Mouse (Mus musculus): ENCODE results near the gene Skiv2l. TPM values are rescaled to one million over a fixed set of nuclear protein-coding genes. Genes with fewer than 3 reads are reported as not detected.

Skiv2l gene
- polyA plus RNA-seq, 1 experiment from 2014 or later: 54.1 TPM

DNA sequence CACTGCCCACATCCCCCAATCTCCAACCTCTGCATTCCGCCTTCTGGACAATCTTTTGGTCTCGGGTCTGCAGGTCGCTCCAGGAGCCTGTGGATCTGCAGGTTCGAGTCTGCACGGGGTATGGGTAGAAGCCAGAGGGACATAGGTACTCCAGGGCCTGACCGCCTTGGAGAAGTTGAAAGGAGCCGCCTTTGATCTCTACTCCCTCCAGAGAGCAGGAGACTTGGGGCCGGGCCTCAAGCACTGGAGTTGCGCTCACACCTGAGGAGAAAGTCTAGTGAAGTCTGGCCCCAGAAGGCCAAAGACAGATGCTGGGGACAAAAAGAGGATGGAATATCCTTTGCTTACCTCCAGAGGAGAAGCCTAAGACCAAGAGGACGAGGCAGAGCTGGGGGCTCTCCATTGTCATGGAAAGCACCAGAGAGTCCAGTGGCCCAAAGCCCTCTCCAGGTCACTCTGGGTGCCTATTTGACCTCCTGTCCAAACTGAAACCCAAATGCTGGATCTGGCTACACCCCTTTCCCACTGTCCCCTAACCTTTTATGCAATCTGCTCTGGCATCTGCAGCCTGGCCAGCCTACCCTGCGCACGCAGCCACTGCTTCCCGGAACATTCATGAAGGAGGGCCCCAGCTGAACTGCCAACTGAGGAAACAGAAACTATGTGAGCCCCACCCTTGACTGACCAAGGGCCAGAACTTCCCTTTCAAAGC lies 11.8 kb upstream of the Skiv2l start:
- 71% methylated on average over 13 of the region's 13 CpGs for WGBS
- H3K36me3 ChIP-seq: peaks cover 15% of the 10 kb centered on the region
- no peak overlapping the region for H3K9ac ChIP-seq
- no peak overlapping the region for H3K4me3 ChIP-seq
- no peaks in the 10 kb centered on the region for H3K4me1 ChIP-seq (replicated peaks)
- H3K27me3 ChIP-seq: 0 out of 2 replicates have a peak, but pooled peaks cover 4% of the 10 kb centered on the region
- no peak overlapping the region for H3K27ac ChIP-seq
- no peak overlapping the region for H3K4me2 ChIP-seq
- no peaks in the 10 kb centered on the region for H3K9me3 ChIP-seq
- ATAC-seq (ENCODE audit: low FRiP score): no peak

DNA sequence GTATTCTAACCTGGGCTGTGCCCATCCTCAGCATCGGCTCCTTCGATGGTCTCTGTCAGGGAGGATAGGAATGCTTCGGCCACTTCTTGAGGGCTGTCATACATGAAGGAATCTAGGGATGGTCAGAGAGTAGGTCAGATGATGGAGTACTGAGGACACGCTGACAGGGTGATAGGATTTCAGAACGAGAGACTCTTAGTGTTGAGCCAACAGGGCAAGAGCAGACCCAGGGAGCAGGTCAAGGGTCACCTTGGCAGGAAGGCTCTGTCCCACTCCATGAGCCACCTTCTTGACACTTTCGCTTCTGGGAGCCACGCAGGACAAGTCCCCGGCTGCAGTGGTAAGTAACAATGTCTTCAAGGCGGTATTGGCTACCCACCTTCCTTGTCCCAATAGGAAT lies 10.5 kb upstream of the Skiv2l start:
- no peak for ATAC-seq (ENCODE audit: low FRiP score)
- Histone ChIP-seq H3K27ac (no peak overlapping the region), H3K4me3 (no peak overlapping the region), H3K9me3 (no peaks in the 10 kb centered on the region), H3K4me1 (replicated peaks) (no peaks in the 10 kb centered on the region), H3K9ac (no peak overlapping the region), H3K36me3 (peaks cover 28% of the 10 kb centered on the region), H3K4me2 (no peak overlapping the region), H3K27me3 (0 out of 2 replicates have a peak, but pooled peaks cover 4% of the 10 kb centered on the region)
- 89% methylated on average over 9 of the region's 9 CpGs for WGBS

DNA sequence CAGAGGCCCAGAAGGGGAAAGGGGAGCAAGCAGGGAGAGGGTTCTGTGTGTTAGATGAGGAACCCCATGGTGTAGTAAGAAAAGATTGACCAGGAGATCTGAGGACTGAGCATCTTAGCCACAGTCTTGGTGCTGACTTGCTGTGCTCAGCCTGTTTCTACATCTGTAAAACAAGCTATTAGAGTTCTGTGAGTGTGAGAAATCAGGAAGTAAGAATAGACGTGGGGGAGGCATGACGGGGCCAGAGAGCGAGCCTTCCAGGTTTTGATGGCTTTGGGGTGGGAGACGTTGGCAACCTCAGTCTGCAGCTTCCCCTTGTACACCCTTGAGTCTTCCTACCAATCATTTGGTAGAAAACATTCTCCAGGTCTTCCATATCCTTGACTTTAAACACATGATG lies 8.7 kb upstream of the Skiv2l start:
- no peak overlapping the region for H3K27ac ChIP-seq
- H3K9ac ChIP-seq: no peak overlapping the region
- H3K4me1 ChIP-seq (replicated peaks): no peaks in the 10 kb centered on the region
- 93% methylated on average over 4 of the region's 4 CpGs for WGBS
- H3K9me3 ChIP-seq: no peaks in the 10 kb centered on the region
- no peak for ATAC-seq (ENCODE audit: low FRiP score)
- peaks cover 46% of the 10 kb centered on the region for H3K36me3 ChIP-seq
- no peak overlapping the region for H3K4me2 ChIP-seq
- H3K4me3 ChIP-seq: no peak overlapping the region
- 0 out of 2 replicates have a peak, but pooled peaks cover 1% of the 10 kb centered on the region for H3K27me3 ChIP-seq

DNA sequence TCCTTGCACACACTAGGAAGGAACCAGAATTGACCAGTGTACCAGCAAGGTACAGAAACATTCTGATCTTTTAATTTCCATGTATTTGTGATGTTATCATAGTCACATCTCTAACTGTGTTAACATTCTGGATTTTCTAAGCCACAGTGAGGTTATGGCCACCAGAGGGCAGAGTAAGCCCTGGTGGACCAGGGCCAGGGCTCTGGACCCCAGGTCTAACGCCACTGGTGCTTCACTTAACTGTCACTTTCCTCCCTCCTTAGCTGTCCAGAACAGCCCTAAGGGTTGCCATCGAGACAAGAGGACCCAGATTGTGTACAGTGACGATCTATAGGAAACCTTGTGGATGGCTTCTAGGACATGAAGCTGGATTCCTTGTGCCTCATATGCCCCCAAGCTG lies 5.8 kb upstream of the Skiv2l start:
- Histone ChIP-seq H3K27ac (no peak overlapping the region), H3K9me3 (no peaks in the 10 kb centered on the region), H3K4me3 (no peak overlapping the region), H3K4me1 (replicated peaks) (peaks cover 16% of the 10 kb centered on the region), H3K36me3 (peaks cover 61% of the 10 kb centered on the region), H3K9ac (no peak overlapping the region), H3K27me3 (no peaks in the 10 kb centered on the region), H3K4me2 (no peak overlapping the region)
- no peak for ATAC-seq (ENCODE audit: low FRiP score)
- WGBS: 51% methylated on average over 3 of the region's 3 CpGs

DNA sequence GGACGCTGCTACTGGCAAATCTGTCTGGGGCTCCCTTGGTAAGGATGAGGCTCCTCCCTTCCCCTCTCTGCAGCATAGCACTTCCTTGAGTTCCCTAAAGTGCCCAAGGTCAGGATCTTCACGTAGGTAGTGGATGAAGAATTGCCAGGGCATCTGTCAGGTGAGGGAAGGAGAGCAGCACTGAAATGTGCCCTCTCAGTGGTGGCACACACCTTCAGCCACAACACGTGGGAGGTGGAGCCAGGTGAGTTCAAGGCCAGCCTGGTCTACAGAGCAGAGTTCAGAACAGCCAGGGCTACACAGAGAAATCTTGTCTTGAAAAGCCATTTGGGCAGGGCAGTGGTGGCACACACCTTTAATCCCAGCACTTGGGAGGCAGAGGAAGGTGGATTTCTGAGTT lies 4.8 kb upstream of the Skiv2l start:
- no peak for ATAC-seq (ENCODE audit: low FRiP score)
- H3K4me1 ChIP-seq (replicated peaks): peaks cover 19% of the 10 kb centered on the region
- no peak overlapping the region for H3K4me2 ChIP-seq
- H3K27ac ChIP-seq: no peak overlapping the region
- H3K4me3 ChIP-seq: no peak overlapping the region
- no peak overlapping the region for H3K9ac ChIP-seq
- H3K27me3 ChIP-seq: no peaks in the 10 kb centered on the region
- H3K36me3 ChIP-seq: peaks cover 61% of the 10 kb centered on the region
- no peaks in the 10 kb centered on the region for H3K9me3 ChIP-seq
- 90% methylated on average over 3 of the region's 3 CpGs for WGBS

DNA sequence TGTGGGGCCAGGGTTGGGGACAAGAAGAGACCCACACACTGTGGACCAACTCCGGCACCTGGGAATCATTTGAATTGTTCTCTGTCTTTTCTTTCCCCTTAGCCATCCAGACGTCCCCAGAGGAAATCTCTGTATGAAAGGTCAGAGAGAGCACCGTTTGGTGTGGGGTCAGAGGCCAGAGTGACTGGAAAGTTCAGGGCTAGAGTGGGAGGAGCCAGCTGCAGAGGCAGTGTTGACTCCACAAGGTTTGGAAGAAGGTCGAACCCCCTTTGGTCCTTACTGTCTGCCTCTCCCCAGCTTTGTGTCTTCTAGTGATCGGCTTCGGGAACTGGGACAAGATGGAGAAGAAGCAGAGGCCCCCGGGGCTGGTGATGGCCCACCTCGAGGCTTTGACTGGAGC lies 3.5 kb upstream of the Skiv2l start:
- WGBS: 78% methylated on average over 8 of the region's 8 CpGs
- peaks cover 31% of the 10 kb centered on the region for H3K4me1 ChIP-seq (replicated peaks)
- no peak for ATAC-seq (ENCODE audit: low FRiP score)
- H3K27me3 ChIP-seq: no peaks in the 10 kb centered on the region
- H3K4me3 ChIP-seq: no peak overlapping the region
- no peaks in the 10 kb centered on the region for H3K9me3 ChIP-seq
- H3K4me2 ChIP-seq: no peak overlapping the region
- H3K36me3 ChIP-seq: peaks cover 61% of the 10 kb centered on the region
- H3K27ac ChIP-seq: no peak overlapping the region
- H3K9ac ChIP-seq: no peak overlapping the region

DNA sequence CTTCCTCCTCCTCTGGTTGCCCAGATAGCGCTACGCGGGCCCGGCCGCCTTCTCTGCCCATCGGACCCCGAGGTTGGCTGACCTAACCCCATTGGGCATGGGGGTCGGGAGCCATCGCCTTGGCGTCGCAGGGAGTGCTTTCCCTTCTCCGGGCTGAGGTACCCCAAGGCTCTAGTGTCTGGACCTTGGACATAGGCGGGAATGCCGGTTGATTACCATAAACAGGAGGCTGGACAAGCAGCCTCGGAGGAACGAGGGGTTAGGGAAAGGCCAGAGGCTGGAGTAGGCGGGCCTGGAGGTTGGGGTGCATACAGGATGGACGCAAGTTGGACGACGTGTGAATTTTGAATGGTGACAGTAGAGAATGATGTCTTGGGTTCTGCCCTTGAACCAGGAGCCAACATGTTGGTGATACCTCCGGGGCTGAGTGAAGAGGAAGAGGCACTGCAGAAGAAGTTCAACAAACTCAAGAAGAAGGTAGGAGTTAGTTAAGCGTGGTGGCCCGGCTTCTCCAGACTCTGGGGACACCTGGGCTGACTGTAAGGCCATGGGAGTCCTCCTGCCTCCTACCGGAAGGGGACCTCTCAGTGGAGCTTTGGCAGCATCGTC lies 611 bp upstream of the Skiv2l start:
- no peaks in the 10 kb centered on the region for H3K9me3 ChIP-seq
- peaks cover 31% of the 10 kb centered on the region for H3K4me1 ChIP-seq (replicated peaks)
- H3K4me3 ChIP-seq: peak overlapping the region; percentile 80
- ATAC-seq (ENCODE audit: low FRiP score): peak; percentile 69; the same call in 1 of the 2 replicates
- peak overlapping the region; percentile 88 for H3K4me2 ChIP-seq
- WGBS: 2% methylated on average over 25 of the region's 25 CpGs
- H3K27me3 ChIP-seq: no peaks in the 10 kb centered on the region
- H3K27ac ChIP-seq: peak overlapping the region; percentile 77
- H3K36me3 ChIP-seq: peaks cover 61% of the 10 kb centered on the region
- H3K9ac ChIP-seq: peak overlapping the region; percentile 90

DNA sequence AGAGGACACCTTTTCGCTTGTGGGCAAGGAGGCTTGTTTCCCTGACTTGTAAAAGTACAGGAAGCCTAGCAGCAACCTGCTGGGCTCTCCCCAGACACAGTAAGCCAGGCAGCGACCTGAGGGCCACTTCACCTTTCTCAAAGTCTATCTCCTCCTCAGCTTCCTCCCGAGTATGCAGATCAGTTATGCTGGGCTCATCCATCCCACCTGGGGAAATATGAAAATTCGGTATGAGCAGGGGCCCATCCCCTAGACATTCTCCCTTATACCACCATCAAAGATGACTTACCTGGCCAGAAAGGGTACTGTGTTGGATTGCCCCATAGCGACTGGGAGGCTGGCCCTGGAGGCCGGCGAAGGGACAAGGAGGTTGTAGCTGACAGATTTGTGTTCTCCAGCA lies 2.4 kb downstream of the Skiv2l start:
- H3K4me1 ChIP-seq (replicated peaks): peaks cover 31% of the 10 kb centered on the region
- no peak for ATAC-seq (ENCODE audit: low FRiP score)
- no peak overlapping the region for H3K9ac ChIP-seq
- H3K9me3 ChIP-seq: no peaks in the 10 kb centered on the region
- no peak overlapping the region for H3K4me2 ChIP-seq
- H3K4me3 ChIP-seq: no peak overlapping the region
- WGBS: 94% methylated on average over 7 of the region's 7 CpGs
- peaks cover 61% of the 10 kb centered on the region for H3K36me3 ChIP-seq
- H3K27ac ChIP-seq: no peak overlapping the region
- H3K27me3 ChIP-seq: no peaks in the 10 kb centered on the region

DNA sequence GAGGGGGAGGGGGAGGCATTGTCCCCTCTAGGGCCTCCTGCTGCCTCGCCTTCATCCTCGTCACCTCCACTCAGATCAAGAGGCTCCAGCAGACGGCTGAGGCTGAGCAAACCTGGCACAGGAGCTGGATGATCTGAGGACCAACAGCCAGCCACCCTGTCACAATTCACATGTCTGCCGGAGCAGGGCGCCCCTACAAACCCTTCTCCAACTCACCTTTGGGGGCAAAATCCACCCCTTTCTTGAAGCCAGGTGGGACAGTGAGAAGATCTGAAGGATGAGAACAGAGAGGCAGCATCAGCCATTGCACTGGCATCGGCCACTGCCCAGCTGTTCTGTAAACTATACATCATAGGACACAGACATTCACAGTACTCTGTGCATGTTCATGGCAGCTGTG lies 2.8 kb downstream of the Skiv2l start:
- H3K9ac ChIP-seq: no peak overlapping the region
- no peak overlapping the region for H3K27ac ChIP-seq
- H3K36me3 ChIP-seq: peaks cover 61% of the 10 kb centered on the region
- WGBS: 92% methylated on average over 6 of the region's 6 CpGs
- no peak for ATAC-seq (ENCODE audit: low FRiP score)
- H3K4me3 ChIP-seq: no peak overlapping the region
- H3K4me2 ChIP-seq: no peak overlapping the region
- peaks cover 28% of the 10 kb centered on the region for H3K4me1 ChIP-seq (replicated peaks)
- no peaks in the 10 kb centered on the region for H3K9me3 ChIP-seq
- no peaks in the 10 kb centered on the region for H3K27me3 ChIP-seq

DNA sequence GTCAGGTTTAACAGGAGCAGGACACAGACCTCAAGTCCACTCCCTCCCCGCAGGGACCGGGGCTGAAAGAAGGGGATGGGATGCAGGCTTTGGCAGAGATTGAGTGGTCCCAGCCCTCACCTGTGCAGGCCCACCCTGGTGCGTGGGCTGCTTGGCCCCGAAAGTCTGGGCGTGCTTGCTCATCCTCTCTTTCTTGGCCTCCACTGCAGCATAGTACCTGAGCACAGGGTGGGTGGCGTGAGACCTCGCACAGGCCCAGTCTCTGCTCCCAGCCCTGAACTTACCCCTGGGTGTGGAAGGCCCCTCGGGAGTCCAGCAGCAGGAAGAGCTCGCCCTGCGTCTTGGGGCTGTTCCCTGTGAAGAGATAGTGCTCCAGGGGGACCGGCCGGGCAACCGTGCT lies 5.1 kb downstream of the Skiv2l start:
- H3K4me1 ChIP-seq (replicated peaks): peaks cover 12% of the 10 kb centered on the region
- 94% methylated on average over 13 of the region's 13 CpGs for WGBS
- H3K4me2 ChIP-seq: no peak overlapping the region
- H3K9me3 ChIP-seq: no peaks in the 10 kb centered on the region
- H3K36me3 ChIP-seq: peaks cover 84% of the 10 kb centered on the region
- no peak overlapping the region for H3K9ac ChIP-seq
- no peak overlapping the region for H3K27ac ChIP-seq
- no peak overlapping the region for H3K4me3 ChIP-seq
- H3K27me3 ChIP-seq: no peaks in the 10 kb centered on the region
- no peak for ATAC-seq (ENCODE audit: low FRiP score)

DNA sequence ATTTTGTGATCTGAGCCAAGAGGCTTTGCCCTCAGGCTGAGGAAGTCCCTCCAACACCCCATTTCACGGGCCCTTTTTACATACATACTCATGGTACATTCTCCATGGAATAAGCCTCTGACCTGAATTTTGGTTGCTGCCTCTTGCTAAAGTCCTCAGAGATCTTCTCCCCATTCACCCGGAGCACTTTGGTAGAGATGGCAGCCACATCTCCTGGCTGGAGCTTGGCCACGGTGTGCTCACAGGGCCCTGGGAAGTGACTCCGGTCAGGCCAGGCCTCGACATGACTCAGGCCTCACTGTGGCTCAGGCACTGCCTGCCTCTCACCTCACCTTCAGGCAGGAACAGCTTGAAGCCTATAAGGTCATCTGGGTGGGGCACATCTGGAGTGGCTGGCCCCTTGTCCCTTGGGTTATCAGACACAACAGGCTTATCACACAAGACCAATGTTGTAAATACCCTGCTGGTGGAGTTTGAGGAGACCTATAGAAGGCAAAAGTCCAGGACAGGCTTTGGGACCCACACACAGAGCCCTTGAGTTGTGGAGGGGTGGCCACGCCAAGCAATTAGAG lies 9.2 kb downstream of the Skiv2l start:
- H3K36me3 ChIP-seq: peaks cover 74% of the 10 kb centered on the region
- peaks cover 25% of the 10 kb centered on the region for H3K4me1 ChIP-seq (replicated peaks)
- H3K27me3 ChIP-seq: no peaks in the 10 kb centered on the region
- H3K9ac ChIP-seq: no peak overlapping the region
- no peaks in the 10 kb centered on the region for H3K9me3 ChIP-seq
- ATAC-seq (ENCODE audit: low FRiP score): no peak
- H3K4me2 ChIP-seq: no peak overlapping the region
- WGBS: 88% methylated on average over 6 of the region's 6 CpGs
- H3K4me3 ChIP-seq: no peak overlapping the region
- no peak overlapping the region for H3K27ac ChIP-seq

DNA sequence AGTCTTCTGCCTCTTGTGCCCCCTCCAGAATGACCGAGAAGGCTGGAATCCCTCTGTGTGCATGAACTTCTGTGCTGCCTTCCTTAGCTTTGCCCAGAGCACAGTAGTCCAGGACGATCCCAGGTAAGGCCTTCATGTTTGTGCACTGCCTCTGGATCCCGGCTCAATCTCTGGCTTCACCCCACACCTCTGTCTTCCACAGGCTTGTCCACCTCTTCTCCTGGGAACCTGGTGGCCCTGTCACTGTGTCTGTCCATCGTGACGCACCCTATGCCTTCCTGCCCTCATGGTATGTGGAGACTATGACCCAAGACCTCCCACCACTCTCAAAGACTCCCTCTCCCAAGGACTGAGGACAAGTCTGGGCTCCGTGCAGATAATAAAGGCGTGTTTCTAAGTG lies 11.2 kb downstream of the Skiv2l start:
- H3K27ac ChIP-seq: no peak overlapping the region
- ATAC-seq (ENCODE audit: low FRiP score): no peak
- no peak overlapping the region for H3K4me3 ChIP-seq
- no peaks in the 10 kb centered on the region for H3K9me3 ChIP-seq
- H3K9ac ChIP-seq: peak overlapping the region; percentile 4; the same call in 1 of the 2 replicates
- 94% methylated on average over 7 of the region's 7 CpGs for WGBS
- peaks cover 35% of the 10 kb centered on the region for H3K4me1 ChIP-seq (replicated peaks)
- no peaks in the 10 kb centered on the region for H3K27me3 ChIP-seq
- H3K36me3 ChIP-seq: peaks cover 56% of the 10 kb centered on the region
- H3K4me2 ChIP-seq: no peak overlapping the region
